Mouse (Mus musculus): ENCODE measurements around the gene Sap30bp.
A peak's percentile ranks its signal among the peaks of the same experiment; 100 is the strongest.

Gene Sap30bp

GRCm38 (mm10) chr11:115906116-115906515 is 27.0 kb upstream of the Sap30bp start:
- DNase-seq = no peak

GRCm38 (mm10) chr11:115906521-115906920 is 26.6 kb upstream of the Sap30bp start:
- peak; percentile 30 for DNase-seq

DNA sequence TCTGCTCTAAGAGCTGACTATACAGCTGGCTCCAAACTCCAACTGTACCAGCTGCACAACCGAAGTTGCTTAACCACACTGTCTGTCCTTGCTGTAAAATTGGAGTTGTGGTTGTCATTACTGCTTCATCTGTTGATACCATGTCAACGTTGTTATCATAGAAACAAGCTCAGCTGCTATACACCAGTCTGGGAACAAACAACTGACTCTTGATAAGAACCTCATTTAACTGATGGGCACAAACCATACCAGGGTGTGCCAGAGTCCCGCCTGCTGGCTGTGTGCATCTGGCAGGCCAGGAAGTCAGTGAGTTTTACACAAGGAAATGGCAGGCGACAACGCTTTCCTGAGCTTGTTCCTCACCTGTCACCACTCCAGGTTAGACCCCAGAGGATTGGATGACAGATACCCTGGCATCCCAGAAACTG is 21.9 kb upstream of the Sap30bp start:
- no peak for DNase-seq

DNA sequence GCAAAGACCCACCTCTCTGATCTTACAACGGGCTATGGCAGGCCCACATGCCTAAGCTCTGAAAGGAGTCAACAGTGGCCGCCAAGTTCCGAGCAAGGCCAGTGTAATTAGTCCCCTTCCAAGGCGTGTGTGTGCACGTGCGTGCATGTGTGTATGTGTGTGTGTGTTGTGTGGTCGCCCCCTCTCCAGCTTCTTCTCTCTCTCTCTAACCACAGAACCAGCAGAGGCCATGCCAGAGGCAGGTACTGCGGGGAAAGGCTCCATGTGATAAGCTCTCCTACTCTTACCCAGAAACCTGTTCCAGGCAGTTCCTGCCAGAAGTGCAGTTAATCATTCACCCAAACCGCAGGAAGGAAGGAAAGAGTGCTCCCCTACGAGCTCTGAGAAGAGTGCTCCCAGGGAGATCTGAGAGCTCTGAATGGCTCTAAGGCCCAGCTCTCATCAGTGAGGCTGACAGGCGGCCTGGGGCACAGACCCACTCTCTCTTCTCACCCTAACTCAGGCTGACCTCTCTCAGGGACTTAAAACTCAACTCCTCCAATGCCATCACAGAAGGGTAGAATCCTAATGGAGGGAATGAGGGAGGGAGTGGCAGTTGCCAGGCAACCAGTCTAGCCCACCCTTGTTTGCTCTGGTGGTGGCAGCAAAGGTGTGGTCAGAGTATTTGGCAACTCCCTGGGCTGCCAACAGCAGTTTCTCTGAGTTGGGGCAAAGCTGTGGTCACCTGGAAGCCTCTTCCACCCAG is 21.3 kb upstream of the Sap30bp start, which contains the start of gene Smim6:
Gene Smim6 (plus strand): TSS at position 386 of the 745 bp plus-strand sequence.
- DNase-seq = no peak

GRCm38 (mm10) chr11:115916579-115916978 is 16.5 kb upstream of the Sap30bp start:
- DNase-seq = no peak

DNA sequence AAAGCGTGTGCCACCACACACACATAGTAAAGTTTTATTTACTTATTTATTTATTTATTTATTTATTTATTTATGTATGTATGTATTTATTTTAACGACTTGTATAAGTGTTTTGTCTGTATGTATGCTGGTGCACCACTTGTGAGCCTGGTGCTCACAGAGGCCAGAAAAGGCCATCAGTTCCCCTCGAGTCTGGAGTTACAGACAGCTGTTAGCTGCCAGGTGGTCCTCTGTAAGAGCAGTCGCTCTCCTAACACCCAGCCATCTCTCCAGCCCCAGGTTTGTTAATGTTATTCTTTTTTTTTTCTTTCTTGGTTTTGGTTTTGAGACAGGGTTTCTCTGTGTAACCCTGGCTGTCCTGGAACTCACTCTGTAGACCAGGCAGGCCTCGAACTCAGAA is 14.4 kb upstream of the Sap30bp start:
- DNase-seq = no peak

DNA sequence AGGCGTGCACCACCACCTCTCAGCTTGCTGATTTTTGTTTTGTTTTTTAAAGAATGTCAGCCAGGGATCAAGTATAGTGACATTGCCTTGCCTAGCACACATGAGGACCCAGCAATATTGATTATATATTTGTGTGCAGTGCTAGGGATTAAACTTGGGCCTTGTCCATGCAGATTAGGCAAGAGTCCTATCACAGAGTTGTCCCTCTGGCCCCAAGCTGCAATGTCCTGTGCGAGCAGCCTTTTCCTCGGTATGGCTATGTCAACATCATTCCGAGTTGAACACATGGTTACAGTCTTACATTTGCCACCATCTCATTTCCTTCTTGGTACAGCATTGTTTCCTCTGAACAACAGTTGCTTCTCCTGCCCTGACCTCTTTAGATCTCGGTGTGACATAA is 14.0 kb upstream of the Sap30bp start:
- DNase-seq = no peak

- DNase-seq = peak; percentile 74
Measured at GRCm38 (mm10) chr11:115920110-115920818, 12.8 kb upstream of the Sap30bp start.

- DNase-seq = no peak
Measured at GRCm38 (mm10) chr11:115921986-115922385, 11.1 kb upstream of the Sap30bp start.

DNA sequence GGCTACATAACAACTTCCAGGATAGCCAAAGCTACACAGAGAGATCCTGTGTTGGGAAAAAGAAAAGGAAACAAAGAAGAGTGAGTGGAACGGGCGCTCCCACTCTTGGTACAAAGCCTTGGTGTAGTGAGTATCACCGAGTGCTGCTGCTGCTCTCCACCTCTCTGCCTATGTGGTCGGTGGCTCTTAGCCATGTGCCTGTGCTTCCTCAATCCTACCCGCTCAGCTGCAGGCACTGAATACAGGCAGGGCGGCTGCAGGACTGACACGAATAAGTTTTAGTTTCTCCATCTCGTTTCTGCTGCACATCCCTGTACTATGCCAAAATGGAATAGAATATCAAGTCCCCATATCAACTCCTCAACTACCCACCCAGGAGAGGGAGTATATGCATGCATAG is 4.1 kb upstream of the Sap30bp start:
- DNase-seq = no peak

GRCm38 (mm10) chr11:115929818-115930217 is 3.3 kb upstream of the Sap30bp start:
- DNase-seq = no peak

- no peak for DNase-seq
Measured at GRCm38 (mm10) chr11:115931235-115931634, 1.8 kb upstream of the Sap30bp start.

GRCm38 (mm10) chr11:115933747-115934110 is 647 bp downstream of the Sap30bp start:
- DNase-seq = no peak

DNA sequence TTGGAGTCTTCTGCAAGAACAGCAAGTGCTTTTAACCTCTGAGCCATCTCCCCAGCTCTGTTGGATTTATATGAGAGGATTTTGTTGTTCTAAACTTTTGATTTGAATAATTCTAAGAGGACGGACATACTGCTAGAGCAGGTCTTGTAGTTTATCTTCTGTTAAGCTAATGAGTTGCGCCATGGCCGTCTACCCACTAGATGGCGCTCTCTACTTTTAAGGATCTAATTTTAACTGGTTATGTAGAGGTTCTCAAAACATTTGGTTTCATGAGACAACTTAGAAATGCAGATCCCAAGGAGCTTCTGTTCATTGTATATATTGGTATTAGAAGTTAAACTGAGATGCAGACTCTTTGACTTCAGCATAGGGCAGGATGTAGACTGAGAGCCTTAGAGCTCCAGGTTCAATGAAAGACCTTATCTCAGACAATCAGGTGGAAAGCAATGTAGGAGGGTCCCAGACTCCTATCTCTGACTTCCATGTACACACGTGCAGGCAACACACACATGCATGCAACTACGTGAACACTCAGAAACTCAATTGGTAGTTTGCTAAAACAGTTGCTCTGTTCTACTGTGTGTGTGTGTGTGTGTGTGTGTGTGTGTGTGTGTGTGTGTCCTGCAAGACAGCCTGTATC is 6.7 kb downstream of the Sap30bp start:
- DNase-seq = peak; percentile 77

DNA sequence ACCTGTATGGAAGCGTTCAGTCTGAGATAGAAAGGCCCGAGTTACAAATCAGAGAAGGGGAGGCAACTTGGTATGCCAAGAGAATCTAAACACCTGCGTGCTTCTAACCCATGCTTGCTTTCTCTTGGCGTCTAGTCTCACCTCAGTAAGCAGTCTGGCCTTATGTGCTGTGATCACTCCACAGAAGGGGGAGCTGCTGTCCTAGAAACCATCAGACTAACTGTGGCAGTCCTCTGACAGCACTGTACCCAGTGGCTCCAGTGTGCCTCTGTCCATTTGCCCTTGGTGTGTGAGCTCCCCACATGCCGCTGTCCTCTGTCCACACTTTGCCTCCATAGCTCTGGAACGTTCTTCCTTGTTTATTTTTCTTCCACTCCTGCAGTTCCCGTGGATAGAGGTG is 8.9 kb downstream of the Sap30bp start:
- no peak for DNase-seq

- no peak for DNase-seq
Measured at GRCm38 (mm10) chr11:115945247-115945646, 12.2 kb downstream of the Sap30bp start.

DNA sequence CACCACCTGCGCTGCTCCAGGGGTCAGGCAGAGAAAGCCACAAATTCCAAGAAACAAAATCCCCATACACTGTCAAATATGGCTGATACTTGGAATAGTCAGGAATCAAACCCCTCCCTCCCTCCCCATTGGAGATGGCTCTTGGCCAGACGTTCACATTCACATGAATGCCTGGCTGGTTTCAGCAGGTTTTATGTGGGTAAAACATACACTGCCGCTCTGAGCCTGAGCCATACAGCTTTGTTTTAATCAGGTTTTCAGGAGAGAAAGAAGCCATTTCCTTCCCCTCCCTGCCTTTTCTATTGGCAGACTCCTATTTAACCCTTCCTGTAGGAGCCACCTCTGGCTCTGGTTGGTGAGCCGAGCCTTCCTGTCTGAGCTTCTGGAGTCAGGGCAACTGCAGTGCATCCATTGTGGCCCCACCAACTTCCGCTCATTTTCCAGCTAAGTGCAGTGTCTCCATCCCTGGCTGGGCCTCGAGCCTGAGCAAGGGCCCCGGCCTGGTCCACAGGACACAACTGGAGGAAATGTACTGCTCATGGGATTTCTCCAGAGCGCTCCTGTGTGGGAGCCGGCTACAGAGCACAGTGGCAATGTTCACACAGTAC is 13.2 kb downstream of the Sap30bp start:
- no peak for DNase-seq

DNA sequence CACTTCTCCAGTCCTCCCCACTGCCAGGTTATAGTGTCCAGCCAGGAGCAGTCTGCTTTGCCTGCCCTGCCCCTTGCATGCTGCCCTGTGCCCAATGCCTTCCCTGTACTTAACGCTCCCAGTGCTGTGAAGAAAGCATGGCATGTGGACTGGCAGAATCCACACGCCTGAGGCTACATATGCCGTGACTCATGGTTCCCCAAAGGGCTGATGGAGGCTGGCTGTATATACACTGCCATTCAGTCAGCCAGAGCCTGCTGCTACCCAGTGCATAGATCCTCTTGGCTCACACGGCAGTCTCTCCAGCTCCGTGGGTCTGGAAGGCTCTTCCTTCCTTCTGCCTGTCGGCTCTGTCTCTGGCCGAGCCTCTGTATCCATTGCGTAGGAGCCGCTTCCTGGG is 15.2 kb downstream of the Sap30bp start:
- no peak for DNase-seq

- no peak for DNase-seq
Measured at GRCm38 (mm10) chr11:115950719-115951118, 17.6 kb downstream of the Sap30bp start.

- no peak for DNase-seq
Measured at GRCm38 (mm10) chr11:115954712-115955111, 21.6 kb downstream of the Sap30bp start.

GRCm38 (mm10) chr11:115955195-115955858 is 22.2 kb downstream of the Sap30bp start:
- no peak for DNase-seq

- DNase-seq = peak; percentile 91
Measured at GRCm38 (mm10) chr11:115956453-115956852, 23.4 kb downstream of the Sap30bp start.

- no peak for DNase-seq
Measured at GRCm38 (mm10) chr11:115957971-115958370, 24.9 kb downstream of the Sap30bp start.

All from retina, postnatal 1 day (tissue).